Mouse (Mus musculus) kidney, embryonic 15.5 days (tissue): ENCODE results near the gene Tctex1d4. TPM values are rescaled to one million over a fixed set of nuclear protein-coding genes. Genes with fewer than 3 reads are reported as not detected.

Experiments
- ATAC-seq: fragments of 200-750 bp; cut with Nextera tagmentation; replicated peaks from 2 replicates; pipeline ENCODE4 v1.8.0; 2017; ENCODE audit warnings: moderate TSS enrichment; ENCODE audit not compliant: low FRiP score
- H3K27ac ChIP-seq: fragments of 300-500 bp; sonication (generic); 2 replicates; pipeline ENCODE4 v1.5.1; 2015; ENCODE audit warnings: mild to moderate bottlenecking, inconsistent platforms
- H3K27me3 ChIP-seq: fragments of 300-500 bp; sonication (generic); 2 replicates; pipeline ENCODE4 v1.6.1; 2015; ENCODE audit warnings: inconsistent platforms
- H3K36me3 ChIP-seq: fragments of 300-500 bp; sonication (generic); 2 replicates; pipeline ENCODE4 v1.6.1; 2015; ENCODE audit warnings: inconsistent platforms
- H3K4me1 ChIP-seq: fragments of 300-500 bp; sonication (generic); 2 replicates; pipeline ENCODE4 v1.6.1; 2015; ENCODE audit warnings: inconsistent platforms
- H3K4me2 ChIP-seq: fragments of 300-500 bp; sonication (generic); 2 replicates; pipeline ENCODE4 v1.6.1; 2015; ENCODE audit warnings: moderate library complexity, mild to moderate bottlenecking, inconsistent platforms
- H3K4me3 ChIP-seq: fragments of 300-500 bp; sonication (generic); replicated peaks from 2 replicates; pipeline ENCODE4 v1.5.1; 2015; ENCODE audit warnings: mild to moderate bottlenecking, inconsistent platforms
- H3K9ac ChIP-seq: fragments of 300-500 bp; sonication (generic); 2 replicates; pipeline ENCODE4 v1.6.1; 2015; ENCODE audit warnings: mild to moderate bottlenecking, inconsistent platforms
- H3K9me3 ChIP-seq: fragments of 300-500 bp; sonication (generic); replicated peaks from 2 replicates; pipeline ENCODE4 v1.6.1; 2016; ENCODE audit warnings: inconsistent platforms
- WGBS: fragments of 180-500 bp; shearing (Covaris S2); methylation state at CpG from one replicate; pipeline ENCODE4 v1.1.7; 2015; ENCODE audit warnings: mixed read lengths; 5-methylcytosine and 5-hydroxymethylcytosine counted together
- polyA plus RNA-seq: library from polyadenylated mRNA; unstranded; fragments of >200 nt; fragmentation: Nextera tagmentation; extraction: Ambion mirVana; gene quantifications from 2 replicates; pipeline ENCODE4 v1.2.1, GENCODE M21; 2015

Tctex1d4 gene
- polyA plus RNA-seq, 1 experiment from 2014 or later, result not detected

DNA sequence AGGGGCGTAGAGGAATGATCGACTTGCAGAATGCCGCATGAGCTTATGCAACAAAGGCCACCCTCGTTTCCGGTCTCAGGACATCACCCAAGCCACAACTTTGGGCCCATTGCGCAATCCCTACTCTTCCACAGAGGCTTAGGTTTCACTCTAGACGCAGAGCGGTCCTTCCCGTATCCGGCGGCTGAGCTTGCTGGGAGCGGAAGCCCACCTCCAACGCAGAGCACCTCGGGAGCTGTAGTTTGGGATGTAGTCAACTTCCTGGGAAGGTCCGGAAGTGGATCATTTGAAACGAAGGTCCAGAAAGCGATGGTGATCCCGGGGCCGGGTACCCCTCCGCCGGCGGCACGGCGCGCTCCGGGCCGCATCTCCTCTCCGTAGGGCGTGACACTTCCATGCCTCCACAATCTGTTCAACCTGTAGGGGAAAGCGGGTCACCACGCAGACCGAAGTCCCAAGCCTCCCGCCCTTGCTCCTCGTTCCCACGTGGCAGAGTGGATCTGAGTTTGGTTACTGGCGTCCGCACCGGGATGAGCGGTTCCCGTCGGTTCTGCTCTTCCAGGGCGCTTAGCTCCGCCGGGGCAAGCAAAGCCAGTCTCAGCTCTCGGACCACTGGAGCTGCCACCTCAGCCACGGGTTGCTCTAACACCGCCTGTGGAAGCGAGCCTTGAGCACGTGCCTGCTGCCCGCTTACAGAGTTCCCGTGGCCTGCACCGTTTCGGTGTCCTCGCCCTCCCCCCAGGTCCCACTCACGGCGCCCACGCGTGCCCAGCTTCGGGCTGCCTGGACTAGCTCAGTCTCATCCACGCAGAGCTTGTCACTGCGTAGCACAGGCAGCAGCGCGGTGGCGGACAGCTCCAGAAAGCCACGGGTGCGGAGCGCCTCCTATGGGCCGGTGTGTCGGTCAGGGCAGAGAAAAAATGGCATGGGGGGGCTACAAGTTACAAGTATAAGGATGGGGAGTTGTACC lies 5.9 kb upstream of the Tctex1d4 start:
- under 1% methylated on average over 69 of the region's 69 CpGs for WGBS
- ATAC-seq, result peak; percentile 95
- Histone ChIP-seq H3K9me3 (no peaks in the 10 kb centered on the region), H3K27ac (peak overlapping the region; percentile 90), H3K9ac (peak overlapping the region; percentile 63), H3K4me1 (peaks cover 23% of the 10 kb centered on the region), H3K36me3 (no peaks in the 10 kb centered on the region), H3K27me3 (no peaks in the 10 kb centered on the region), H3K4me3 (peak overlapping the region; percentile 73), H3K4me2 (peak overlapping the region; percentile 93)

GRCm38 (mm10) chr4:117122209-117122608 lies 4.4 kb upstream of the Tctex1d4 start:
- Histone ChIP-seq H3K4me1 (peaks cover 33% of the 10 kb centered on the region), H3K27ac (no peak overlapping the region), H3K36me3 (no peaks in the 10 kb centered on the region), H3K4me2 (no peak overlapping the region), H3K9me3 (no peaks in the 10 kb centered on the region), H3K27me3 (no peaks in the 10 kb centered on the region), H3K9ac (no peak overlapping the region), H3K4me3 (no peak overlapping the region)
- 85% methylated on average over 4 of the region's 4 CpGs for WGBS
- no peak for ATAC-seq

- Histone ChIP-seq H3K27me3 (no peaks in the 10 kb centered on the region), H3K27ac (no peak overlapping the region), H3K4me1 (peaks cover 33% of the 10 kb centered on the region), H3K4me3 (no peak overlapping the region), H3K36me3 (peaks cover 9% of the 10 kb centered on the region; the same call in 1 of the 2 replicates), H3K9ac (no peak overlapping the region), H3K9me3 (no peaks in the 10 kb centered on the region), H3K4me2 (no peak overlapping the region)
- 78% methylated on average over 8 of the region's 9 CpGs for WGBS
- ATAC-seq, result no peak
Measured at GRCm38 (mm10) chr4:117123546-117124217, 2.9 kb upstream of the Tctex1d4 start.

DNA sequence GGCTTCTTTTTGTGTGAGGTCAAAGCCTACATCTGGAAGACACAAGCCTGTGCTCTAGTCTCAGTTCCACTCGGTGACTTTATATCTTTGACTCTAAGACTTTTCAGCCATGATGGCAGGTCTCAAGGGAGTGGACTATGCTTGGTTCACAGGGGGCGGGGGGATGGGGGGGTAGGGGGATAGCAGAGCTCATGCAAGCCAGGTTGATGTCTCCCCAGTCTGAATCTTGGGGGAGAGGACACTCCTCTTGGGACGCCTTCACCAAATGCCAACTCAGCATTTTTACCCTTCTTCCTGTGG lies 2.4 kb upstream of the Tctex1d4 start:
- no peaks in the 10 kb centered on the region for H3K27me3 ChIP-seq
- no peak overlapping the region for H3K4me2 ChIP-seq
- H3K4me1 ChIP-seq, result peaks cover 33% of the 10 kb centered on the region
- no peak overlapping the region for H3K9ac ChIP-seq
- peak overlapping the region; percentile 94; the same call in 1 of the 2 replicates for H3K27ac ChIP-seq
- H3K36me3 ChIP-seq, result peaks cover 14% of the 10 kb centered on the region; the same call in 1 of the 2 replicates
- no peak overlapping the region for H3K4me3 ChIP-seq
- ATAC-seq, result no peak
- no peaks in the 10 kb centered on the region for H3K9me3 ChIP-seq
- WGBS, result 72% methylated on average over 3 of the region's 3 CpGs

DNA sequence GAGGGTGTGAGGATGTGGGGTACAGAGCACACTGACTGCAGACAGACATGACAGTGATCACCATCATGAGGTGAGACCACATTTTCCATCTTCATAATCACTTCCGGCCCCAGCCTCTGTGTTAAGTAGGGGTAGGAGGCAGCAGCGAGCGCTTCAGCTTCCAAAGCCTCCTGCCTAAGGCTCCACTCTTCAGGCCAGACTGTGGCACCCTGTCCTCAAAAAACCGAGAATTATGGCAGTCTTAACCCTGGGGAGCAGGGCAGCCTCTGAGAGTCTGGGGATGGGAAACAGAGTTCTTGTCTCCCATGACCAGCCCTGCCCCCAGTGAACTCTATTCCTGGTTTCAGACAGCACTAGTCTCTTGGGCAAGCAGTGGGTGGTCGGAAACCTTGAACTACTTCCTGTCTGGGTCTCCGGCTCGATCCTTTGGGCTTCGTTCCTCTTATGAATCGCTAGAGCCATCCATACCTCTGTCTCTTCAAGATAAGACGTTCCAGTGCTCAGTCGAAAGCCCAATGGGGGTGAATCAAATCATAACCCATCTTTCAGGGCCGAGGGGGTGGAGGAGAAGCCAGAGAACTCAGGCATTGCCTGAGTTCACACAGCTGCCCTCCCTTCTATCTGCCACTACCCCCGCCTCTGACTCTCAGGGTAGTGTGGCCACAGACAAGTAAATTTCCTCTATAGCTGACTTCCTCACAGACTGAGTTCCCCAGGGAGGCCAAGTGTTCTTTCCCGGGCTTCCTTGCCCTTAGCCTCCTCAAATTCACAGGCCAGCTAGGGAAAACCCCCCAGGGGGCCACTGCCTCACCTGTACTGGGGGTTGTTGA lies 1.9 kb upstream of the Tctex1d4 start:
- WGBS, result 52% methylated on average over 14 of the region's 14 CpGs

GRCm38 (mm10) chr4:117125348-117125909 lies 1.2 kb upstream of the Tctex1d4 start, which contains the start of gene Btbd19:
Btbd19 (minus strand) TSS chr4:117125725.
- H3K27me3 ChIP-seq, result no peaks in the 10 kb centered on the region
- peaks cover 33% of the 10 kb centered on the region for H3K4me1 ChIP-seq
- 28% methylated on average over 8 of the region's 8 CpGs for WGBS
- H3K9ac ChIP-seq, result peak within 1 kb of the TSS; percentile 29
- H3K9me3 ChIP-seq, result no peaks in the 10 kb centered on the region
- H3K4me2 ChIP-seq, result peak within 1 kb of the TSS; percentile 39
- peak within 1 kb of the TSS; percentile 94 for H3K27ac ChIP-seq
- H3K4me3 ChIP-seq, result no peak within 1 kb of the TSS
- H3K36me3 ChIP-seq, result peaks cover 15% of the 10 kb centered on the region; the same call in 1 of the 2 replicates
- ATAC-seq, result peak; percentile 7

More for the DNA sequence above, 1.9 kb upstream of the Tctex1d4 start:
- no peaks in the 10 kb centered on the region for H3K27me3 ChIP-seq
- H3K9ac ChIP-seq, result peak overlapping the region; percentile 29; the same call in 1 of the 2 replicates
- H3K4me3 ChIP-seq, result no peak overlapping the region
- peaks cover 15% of the 10 kb centered on the region; the same call in 1 of the 2 replicates for H3K36me3 ChIP-seq
- H3K9me3 ChIP-seq, result no peaks in the 10 kb centered on the region
- peaks cover 33% of the 10 kb centered on the region for H3K4me1 ChIP-seq
- H3K27ac ChIP-seq, result peak overlapping the region; percentile 94
- ATAC-seq, result no peak
- H3K4me2 ChIP-seq, result peak overlapping the region; percentile 39

DNA sequence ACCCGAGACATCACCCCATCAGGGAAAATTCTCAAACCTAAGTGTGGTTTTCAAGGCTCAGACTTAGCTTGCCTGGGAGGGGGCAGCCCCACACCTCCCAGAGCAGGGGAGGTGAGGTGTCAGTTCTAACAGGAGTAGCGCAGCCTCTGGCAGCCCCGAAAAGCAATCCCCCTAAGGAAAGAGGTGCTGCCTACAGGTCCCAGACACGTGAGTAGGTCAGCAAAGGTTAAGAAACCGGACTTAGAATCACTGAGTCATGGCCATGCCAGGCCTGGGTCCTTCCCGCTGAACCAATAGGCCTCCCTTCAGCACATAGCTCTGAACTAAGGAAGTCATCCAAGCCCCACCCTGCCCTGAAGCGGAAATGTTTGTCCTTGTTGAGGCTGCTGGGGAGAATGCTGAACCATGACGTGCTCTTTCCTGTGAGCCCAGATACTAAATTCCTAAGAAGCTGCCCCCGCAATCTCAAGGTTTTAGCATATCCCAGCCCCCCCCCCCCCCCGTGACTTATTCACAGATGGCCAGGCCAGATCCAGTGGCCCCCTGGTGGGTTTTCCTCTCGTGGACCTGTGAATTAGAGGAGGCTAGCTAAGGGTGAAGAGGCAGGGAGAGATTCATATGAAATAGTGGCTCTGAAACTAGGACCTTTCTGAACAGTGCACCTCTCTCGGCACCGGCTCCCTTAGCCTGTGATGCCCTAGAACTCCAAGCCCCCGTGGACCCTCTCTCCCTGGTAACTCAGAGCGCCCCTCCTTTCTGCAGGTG lies 502 bp upstream of the Tctex1d4 start:
- Histone ChIP-seq H3K4me2 (peak overlapping the region; percentile 39), H3K27me3 (no peaks in the 10 kb centered on the region), H3K36me3 (peaks cover 15% of the 10 kb centered on the region; the same call in 1 of the 2 replicates), H3K4me1 (peaks cover 32% of the 10 kb centered on the region), H3K9me3 (no peaks in the 10 kb centered on the region), H3K9ac (peak overlapping the region; percentile 29; the same call in 1 of the 2 replicates), H3K4me3 (no peak overlapping the region), H3K27ac (peak overlapping the region; percentile 94)
- peak; percentile 68 for ATAC-seq
- 27% methylated on average over 15 of the region's 15 CpGs for WGBS

DNA sequence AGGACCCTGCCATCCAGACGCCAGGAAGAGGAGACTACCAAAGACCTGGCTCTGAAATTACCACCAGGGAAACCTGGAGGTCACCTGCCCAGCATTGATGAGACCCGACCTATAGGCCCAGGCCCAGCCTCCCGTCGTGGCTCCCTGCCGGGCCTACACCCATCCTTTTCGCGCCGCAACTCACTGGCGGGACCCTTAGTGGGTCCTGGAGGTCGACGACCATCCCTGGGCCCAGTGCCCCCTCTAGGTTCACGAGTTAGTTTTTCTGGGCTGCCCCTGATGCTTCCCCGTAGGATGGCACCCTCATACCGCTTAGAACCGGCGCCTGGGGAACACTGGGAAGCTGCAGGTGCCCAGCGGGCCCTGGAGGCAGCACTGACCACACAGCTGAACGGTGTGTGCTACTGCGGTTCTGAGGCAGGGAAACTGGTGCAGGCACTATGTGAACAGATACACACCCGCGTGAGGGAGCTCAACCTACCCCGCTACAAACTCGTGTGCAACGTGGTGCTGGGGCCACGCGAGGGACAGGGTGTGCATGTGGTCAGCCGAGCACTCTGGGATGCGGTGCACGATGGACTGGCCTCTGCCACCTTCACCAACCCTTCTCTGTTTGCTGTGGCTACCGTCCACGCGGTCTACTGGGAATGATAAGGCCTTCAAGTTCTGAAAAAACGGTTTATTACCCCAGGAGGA lies 1.5 kb downstream of the Tctex1d4 start:
- Histone ChIP-seq H3K4me1 (peaks cover 39% of the 10 kb centered on the region), H3K27me3 (peaks cover 18% of the 10 kb centered on the region), H3K4me2 (no peak overlapping the region), H3K9ac (no peak overlapping the region), H3K9me3 (no peaks in the 10 kb centered on the region), H3K36me3 (peaks cover 18% of the 10 kb centered on the region; the same call in 1 of the 2 replicates), H3K4me3 (no peak overlapping the region), H3K27ac (no peak overlapping the region)
- 89% methylated on average over 33 of the region's 33 CpGs for WGBS
- no peak for ATAC-seq

GRCm38 (mm10) chr4:117130790-117131189 lies 4.2 kb downstream of the Tctex1d4 start:
- no peak overlapping the region for H3K4me2 ChIP-seq
- no peak overlapping the region for H3K27ac ChIP-seq
- peaks cover 18% of the 10 kb centered on the region; the same call in 1 of the 2 replicates for H3K36me3 ChIP-seq
- 73% methylated on average over 6 of the region's 6 CpGs for WGBS
- no peak overlapping the region for H3K9ac ChIP-seq
- no peaks in the 10 kb centered on the region for H3K9me3 ChIP-seq
- no peak for ATAC-seq
- H3K27me3 ChIP-seq, result peaks cover 22% of the 10 kb centered on the region
- H3K4me1 ChIP-seq, result peaks cover 31% of the 10 kb centered on the region
- no peak overlapping the region for H3K4me3 ChIP-seq

DNA sequence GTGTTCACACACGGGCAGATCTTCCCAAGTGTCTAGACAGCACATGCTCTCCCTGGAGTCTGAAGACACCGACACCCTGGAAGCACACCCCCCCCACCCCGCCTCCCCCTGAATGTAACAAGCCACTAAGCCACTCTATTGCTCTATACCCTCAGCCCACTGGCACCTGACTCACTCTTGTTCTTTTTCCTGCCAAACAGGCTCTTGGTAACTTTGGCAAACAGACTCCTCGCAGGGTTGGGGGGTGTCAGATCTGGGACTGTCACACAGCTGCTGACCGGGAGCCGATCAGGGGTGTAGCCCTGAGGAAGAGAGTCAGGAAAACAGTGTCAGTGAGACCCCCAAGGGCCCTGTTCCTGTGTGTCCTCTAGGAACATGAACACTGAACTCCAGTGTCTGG lies 4.6 kb downstream of the Tctex1d4 start:
- H3K4me3 ChIP-seq, result no peak overlapping the region
- peaks cover 18% of the 10 kb centered on the region; the same call in 1 of the 2 replicates for H3K36me3 ChIP-seq
- ATAC-seq, result no peak
- H3K4me1 ChIP-seq, result peaks cover 27% of the 10 kb centered on the region
- 87% methylated on average over 6 of the region's 6 CpGs for WGBS
- H3K27ac ChIP-seq, result no peak overlapping the region
- H3K4me2 ChIP-seq, result no peak overlapping the region
- peaks cover 22% of the 10 kb centered on the region for H3K27me3 ChIP-seq
- no peak overlapping the region for H3K9ac ChIP-seq
- no peaks in the 10 kb centered on the region for H3K9me3 ChIP-seq
